Mouse (Mus musculus) kidney, postnatal 4 days (tissue): ENCODE data around the gene E2f1.

Experiments used
- DNase-seq, 2 experiments: peaks; one replicate each; pipeline ENCODE4 v3.0.0; 2021; ENCODE audit warnings: mixed read lengths in 2 of 2

Gene E2f1

DNA sequence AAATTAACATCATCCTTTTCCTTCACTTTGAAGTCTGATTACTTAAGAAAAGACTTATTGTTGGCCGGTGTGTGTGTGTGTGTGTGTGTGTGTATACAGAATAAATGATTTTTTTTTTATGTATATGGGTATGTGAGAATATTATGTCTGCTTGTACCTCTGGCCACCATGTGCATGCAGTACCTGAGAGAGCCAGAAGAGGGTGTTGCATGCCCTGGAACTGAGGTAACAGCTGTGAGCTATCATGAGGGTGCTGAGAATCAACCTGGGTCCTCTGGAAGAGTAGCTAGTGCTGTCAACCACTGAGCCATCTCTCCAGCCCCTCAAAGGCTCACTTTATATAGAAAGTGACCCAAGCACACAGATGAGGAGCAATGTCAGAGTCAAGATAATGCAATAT is 11.7 kb upstream of the E2f1 start:
- DNase-seq, result no peak

DNA sequence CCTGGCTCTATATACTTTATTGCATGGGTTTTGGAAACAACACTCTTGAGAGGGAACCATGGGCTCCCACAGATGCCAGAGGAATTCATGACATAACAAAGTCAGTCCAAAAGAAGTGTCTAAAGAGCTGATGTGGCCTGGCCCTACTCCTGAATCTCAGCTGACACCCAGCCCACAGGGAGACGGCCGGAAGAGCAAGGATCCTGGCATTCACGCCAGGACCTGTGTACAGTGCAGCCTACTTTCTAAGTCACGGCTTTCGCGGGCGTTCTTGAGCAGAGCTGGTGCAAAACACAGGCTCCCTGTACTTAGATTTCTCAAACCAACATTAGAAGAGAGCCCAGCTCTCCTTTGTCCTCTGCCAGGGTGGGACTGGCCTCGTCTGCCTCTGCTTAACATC is 10.9 kb upstream of the E2f1 start:
- DNase-seq, result no peak

DNA sequence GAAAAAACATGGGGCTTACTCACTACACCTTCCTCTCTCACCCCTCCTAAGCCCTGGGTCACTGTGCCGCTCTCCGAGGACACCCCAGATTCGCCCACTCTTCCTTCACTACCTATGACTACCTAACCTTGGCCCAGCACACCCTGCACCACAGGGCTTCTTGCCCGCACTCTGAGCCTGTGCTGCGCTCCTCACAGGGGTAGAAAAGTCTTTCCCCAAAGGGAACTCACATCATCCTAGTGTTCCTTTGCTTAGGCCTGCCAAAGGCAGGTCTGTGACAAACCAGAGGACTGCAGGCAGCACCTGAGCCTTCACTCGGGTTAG is 8.0 kb upstream of the E2f1 start:
- DNase-seq, result no peak

DNA sequence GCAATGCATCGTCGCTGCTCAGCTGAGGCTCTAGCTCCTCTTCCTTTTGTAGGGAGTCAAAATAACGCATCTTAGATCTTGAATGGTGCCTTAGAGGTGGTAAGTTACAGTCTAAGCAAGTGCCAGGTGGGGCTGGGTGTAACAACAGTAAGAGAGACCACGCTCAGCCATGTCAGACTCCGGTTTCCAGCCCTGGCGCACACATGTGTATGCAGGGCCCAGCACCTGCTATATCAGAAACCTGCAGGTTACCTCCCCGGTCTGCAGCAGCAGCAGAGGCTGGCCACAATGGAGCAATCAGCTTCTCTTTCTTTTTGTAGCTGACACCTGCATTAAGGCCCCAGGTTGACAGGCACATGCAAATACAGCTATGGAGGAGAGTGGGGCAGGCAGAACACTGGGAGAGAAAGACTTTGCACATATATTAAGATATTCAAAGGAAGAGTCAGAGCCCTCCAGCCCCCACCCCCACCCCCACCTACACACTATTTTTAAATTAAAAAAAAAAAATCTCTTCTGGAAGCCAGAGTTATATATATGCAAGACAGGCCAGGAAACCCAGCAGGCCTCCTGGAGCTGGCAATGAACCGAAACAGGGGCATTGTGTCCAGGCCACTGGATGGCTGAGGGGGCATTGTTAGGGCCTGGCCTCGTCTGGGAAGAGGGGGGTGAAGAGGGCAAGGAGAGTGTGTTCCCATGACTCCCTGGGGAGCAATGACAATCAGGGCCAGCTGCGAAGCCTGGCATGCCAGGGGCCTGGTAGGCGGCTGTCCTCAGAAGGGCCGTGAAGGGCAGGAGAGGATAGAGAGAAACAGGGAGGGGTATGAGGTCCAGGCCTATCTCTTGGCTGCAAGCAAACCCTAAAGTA is 7.4 kb upstream of the E2f1 start:
- DNase-seq, result no peak

DNA sequence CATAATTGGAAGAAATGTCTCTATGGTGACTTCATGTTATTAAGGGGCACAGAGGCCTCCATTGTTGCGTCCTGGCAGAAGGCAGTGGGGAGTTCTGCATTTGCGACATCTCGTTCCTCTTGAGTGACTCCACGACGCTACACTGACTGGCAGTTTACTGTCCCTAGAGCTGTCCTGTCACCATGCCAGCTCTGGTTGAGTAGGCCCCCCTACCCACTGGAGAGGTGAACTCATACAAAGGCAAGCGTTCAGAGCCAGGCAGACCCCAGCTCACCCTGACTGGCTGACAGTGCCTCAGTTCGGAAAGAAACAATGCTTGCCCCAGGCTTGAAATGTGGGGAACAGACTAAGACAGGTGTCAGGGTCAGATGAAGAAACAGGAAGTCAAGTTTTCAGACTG is 4.6 kb upstream of the E2f1 start:
- no peak for DNase-seq

DNA sequence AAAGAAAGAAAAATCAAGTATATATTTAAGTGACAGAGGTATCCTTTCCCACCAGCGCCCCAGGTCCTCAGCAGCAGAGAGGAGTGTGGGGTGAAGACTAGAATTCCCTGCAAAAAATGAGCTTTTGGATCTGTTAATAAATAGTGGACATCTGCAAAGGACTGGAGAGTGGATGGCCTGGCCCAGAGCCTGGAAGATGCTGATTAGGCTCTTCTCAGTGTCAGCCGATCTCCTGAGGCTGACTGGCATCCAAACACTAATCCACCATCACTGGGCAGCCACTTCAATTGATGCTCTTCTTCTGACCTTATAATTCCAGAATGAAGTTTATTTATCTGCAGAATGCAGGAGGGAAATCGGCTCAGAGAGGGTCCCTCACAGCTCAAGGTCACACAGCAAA is 3.3 kb upstream of the E2f1 start:
- no peak for DNase-seq

DNA sequence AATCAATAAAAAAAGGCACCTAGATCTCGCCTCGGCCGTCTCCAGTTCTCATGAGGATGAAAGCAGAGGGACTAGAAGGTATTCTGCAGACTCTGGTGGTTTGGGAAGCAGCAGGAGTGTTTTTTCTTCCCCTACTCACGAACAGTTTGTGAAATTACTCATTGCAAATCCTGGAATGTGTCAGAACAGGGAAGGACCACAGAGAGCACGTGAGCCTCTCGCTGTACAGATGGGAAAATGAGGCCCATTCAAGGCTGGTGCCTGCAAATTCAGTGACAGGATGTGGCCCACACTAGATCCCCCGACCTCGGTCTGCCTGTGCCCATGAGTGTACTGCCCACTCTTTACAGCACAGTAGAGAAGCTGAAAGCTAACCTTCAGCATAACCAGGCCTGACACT is 2.3 kb upstream of the E2f1 start:
- DNase-seq, result no peak

DNA sequence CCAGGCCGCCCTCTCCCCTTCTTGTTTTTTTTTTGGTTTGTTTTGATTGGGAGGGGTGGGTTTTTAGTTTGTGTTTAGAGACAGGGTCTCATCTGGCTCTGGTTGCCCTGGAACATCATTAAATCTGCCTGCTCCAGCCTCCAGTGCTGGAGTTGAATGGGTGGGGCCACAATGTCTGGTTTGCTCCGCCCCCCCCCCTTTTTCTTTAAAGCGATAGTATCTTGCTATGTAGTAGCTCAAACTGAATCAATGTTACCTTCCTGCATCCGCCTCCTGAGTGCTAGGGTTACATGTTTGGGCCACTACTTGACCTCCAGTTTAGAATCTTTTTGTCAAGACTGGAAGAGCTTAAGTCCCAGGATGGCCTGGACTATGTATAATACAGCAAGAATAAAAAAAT is 1.6 kb upstream of the E2f1 start:
- DNase-seq, result no peak

DNA sequence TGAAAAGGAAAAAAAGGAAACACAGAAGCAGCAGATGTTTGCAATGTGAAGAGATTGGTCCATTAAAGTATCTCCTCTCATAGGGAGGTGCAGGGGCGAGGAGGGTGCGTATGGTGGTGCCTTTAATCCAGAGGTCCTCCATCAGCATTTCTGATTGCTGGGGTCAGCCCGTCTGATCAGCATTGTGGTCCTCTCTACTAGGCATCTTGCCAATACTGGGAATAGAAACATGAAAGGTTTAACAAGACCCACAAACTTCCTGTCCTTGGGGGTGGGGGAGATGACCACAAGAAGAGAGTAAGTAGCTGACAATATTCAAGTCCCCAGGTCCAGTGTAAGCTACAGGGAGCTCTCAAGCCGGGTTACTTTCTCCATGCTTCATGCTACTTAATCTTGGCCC is 974 bp upstream of the E2f1 start:
- DNase-seq, result no peak

DNA sequence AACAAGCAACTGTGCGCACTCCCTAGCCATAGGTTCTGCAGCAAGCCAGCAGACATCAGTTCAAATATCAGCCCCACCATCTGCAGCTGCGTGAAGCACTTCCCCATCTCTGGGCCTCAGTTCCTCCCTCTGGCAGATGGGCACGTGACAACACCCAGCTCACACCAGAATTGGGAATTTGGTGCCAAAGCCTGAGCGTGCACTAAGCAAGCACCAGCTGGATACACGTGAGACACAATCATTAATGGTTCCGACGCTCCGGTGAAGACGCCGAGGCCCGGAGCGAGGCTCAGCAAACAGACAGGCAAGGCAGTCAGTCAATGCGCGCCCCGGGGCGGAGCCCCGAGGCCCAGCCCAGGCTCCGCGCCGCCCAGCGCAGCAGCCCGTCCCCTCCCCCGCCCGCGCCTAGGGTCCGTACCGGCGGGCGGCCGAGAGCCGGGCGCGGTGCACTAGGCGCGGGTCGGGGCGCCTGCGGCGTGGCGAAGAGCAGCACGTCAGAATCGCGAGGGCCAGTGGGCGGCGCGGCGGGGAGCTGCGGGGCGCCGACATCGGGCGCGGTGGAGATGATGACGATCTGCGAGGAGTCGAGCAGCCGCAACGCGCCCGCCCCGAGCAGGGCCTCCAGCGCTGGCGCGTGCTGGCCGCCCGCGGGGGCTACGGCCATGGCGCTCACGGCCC is 482 bp downstream of the E2f1 start:
- peak; percentile 79 to 87 for DNase-seq

DNA sequence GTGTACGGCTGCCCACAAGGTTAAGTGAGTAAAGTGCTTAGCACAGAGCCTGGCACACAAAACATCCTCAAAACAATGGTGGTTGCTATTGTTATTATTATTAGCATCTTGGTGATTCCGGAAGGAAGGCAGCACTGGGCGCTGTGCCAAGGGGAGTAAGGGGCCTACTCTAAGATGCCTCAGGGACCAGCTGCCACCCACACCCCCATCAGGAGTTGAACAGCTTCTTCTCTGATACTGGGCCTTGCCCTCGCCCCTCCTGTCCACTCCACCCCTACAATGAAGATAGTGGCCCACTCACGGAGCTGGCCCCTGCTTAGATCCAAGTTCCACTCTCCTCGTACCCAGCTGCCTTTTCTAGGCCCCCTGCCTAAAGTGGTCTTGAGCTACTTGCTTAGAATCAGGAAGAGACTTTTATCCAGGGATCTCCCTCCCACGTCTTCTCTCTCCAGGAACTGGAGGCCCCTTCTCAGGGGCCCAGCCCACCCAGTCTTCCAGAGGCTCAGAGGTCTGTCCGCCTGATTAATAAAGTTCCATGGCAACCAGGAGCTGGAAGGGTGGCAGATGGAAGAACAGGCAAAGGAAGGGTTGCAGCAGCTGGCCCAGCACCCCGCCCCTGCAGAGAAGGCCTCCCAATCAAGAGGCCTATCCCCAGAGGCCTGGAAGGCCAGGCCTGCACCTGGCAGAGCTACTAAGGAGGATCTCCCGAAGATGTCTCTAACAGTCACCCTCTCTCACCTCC is 1.2 kb downstream of the E2f1 start:
- DNase-seq, result peak; percentile 66 to 69

DNA sequence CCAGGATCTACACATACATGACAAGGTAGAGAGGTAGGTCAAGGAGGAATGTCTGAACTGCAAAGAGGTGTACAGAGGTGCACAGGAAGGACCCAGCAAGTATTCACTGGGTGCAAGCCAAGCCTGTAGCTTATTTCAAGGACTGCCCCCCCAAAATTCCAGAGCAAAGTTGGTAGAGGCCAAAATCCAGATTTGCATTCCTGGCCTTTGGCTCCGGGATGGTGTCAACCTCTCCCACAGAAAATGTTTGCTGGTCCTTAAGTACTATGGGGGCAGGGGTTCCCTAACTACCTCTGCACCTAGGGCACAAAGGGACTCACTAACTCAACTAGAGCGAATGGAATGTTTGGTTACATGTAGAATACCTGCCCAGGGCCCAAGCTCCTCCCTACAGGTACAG is 1.9 kb downstream of the E2f1 start:
- no peak for DNase-seq

DNA sequence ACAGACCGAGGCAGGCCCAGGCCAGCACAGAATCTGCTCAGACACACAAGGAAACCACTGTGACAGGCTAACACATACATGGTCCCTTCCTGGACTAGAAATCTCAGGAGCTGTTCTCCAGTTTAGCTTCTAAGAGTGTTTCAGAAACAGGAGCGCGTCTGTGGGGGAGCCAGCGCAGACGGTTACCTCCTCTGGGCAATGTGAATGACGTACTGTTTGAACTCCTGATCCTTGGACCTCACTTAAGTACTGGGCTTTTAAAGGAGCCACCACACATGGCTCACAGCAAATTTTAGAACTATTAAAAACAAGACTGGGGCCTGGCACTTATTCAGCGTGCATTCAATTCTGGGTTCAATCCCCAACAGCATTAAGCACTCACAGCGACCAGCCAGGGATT is 3.1 kb downstream of the E2f1 start:
- DNase-seq, result peak in 1 of 2 experiments; percentile 59

DNA sequence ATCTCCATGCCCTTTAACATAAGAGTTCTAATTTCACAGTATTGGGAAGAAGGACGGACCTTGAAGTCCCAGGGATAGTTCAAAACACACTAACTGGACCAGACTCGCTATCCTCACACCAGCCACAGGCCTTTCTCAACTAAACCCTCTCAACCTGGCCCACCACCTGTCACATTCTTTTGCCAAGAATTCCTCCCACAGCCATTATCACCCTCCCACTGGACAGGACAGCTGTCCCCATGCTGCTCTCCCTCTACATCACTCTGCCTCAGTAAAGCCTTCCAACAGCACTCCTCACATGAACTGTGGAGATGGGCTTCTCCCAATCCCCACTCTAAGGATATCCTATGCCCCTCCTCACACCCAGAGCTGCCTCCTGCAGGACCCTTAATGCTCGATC is 4.1 kb downstream of the E2f1 start:
- DNase-seq, result peak in 1 of 2 experiments; percentile 38

DNA sequence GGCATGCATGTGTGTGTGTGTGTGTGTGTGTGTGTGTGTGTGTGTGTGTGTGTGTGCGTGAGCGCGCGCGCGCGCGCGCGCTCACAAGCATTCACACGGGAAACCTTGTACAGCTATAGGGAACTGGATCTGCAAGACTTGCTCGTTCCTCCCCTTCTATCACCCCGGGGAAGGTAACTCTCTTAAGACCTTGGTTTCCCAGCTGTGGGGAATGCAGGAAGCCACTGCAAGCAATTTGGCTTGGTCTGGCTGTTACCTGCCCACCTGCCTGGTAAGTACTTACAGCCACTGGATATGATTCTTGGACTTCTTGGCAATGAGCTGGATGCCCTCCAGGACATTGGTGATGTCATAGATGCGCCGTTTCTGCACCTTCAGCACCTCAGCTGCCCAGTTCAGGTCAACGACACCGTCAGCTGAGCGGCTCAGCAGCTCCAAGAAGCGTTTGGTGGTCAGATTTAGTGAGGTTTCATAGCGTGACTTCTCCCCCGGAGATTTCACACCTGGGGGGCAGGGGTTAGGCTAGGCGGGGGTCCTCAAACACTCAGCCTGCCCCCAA is 6.0 kb downstream of the E2f1 start:
- DNase-seq, result peak in 1 of 2 experiments; percentile 45

DNA sequence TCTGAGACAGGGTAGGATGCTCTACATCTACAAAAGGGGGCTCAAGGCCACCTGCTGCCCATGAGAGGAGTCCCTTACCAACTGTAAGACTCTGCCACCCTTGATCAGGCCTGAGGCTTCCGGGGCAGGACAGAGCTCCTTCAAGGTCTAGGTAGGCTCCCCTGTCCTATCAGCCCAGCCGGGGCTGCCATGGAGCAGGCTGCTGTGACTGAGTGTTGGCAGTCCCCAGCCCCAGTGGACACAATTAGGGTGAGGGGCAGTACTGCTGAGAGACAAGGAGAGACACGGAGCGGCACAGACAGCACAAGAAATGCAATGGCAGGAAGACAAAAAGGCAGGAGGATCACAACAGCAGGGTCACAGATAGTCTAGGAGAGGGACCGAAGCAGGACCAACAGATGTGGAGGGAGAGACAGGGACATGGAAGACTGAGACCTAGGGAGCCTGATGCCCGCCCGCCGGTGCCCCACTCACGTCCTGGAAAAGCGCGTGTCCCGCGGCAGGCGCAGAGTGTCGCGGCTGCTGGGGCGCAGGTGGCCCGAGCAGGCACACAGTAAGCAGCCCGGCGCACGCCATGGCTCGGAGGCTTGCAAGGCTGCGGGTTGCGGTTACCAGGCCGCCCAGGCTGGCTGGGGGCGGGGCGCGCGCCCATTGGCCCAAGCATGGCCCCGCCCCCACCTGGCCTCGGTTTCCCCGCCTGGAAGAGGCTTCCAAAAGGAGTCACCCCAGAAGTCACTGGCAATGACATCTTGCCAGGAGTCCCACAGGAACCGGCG is 11.2 kb downstream of the E2f1 start, which contains the start of gene Necab3:
Gene Necab3 (minus strand): TSS at position 627 of the 776 bp plus-strand sequence.
- peak; percentile 55 to 67 for DNase-seq

DNA sequence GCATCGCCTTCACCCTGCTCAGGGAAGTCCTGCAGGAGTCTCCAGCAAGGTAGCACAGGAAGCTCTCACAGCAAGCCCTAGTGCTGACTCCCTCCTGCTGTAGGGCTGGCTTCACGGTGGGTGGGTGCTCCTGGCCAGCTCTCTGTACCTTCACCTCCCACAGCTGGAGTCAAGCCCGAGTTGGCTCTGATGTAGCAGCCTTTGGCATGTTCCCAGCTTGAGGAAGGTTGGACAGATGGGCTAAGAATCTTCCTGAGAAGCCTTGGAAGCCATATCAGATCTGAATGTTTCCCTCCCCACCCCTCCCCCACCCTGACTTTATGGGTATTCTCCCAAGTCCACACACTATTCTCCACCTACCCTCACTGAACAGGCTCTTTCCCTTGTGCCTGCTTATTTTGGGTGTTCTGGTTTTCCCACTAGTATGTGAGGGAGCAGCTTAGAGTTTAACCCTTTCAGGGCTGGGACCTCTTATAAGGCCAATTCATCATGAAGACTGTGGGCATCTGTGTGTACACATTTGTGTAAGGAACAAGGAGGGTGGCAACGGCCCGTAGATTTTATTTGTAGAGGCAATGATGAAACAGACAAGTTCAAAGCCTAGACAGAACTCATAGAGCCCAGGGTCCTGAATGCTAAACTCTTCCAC is 12.4 kb downstream of the E2f1 start:
- peak; percentile 31 to 53 for DNase-seq

DNA sequence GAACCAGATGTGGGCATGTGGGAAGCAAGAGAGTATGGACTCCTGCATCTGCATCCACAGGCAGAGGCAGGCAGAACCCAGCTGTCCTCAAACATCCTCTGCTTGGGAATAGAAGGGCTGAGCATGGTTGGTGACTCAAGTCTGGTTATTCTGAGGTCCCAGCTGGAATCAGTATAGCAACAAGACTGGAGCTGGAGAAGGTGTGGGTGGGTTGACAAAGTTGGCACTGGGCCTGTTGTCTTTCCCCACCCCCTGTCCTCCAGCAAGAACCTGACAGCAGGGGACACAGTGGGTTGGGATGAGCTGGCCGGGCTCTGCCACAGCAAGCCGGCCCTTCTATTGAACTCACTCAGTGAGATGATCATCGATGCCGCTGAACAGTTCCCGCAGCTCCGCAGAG is 14.5 kb downstream of the E2f1 start:
- DNase-seq, result no peak

DNA sequence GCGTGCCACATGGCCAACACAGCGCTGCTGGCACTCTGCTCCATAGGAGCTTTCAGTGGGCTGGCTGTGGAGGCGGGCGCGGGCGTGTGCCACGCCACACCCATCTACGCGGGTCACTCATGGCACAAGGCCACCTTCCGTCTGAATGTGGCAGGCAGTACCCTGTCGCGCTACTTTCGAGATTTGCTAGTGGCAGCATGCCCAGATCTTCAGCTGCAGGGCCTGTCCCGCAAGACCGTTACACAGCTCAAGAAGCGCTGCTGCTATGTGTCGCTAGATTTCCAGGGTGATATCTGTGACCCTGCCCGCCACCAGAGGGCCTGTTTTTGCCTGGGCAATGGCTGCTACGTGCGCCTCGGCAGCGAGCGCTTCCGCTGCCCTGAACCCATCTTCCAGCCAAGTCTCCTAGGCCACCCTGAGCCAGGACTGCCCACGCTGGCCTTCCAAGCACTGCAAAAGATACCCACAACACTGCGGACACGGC is 17.2 kb downstream of the E2f1 start:
- DNase-seq, result peak; percentile 74 to 81

DNA sequence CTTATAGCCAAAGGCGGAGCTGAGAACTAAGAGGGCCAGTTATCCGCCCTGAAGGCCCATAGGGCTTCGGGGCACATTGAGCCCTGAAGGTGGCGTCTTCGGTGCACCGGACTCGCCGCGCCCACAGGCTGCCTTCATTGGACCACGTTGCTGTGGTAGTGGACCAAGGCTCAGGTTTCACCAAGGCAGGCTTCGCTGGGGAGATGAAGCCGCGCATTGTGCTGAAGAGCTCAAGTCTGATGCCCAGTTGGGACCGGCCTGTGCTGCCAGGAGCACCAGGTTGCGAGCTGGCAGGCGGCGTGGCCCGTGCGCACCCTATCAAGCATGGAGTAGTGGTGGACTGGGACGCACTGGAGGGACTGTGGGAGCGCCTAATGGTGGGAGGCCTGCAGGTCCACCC is 17.8 kb downstream of the E2f1 start:
- peak in 1 of 2 experiments; percentile 54 for DNase-seq

DNA sequence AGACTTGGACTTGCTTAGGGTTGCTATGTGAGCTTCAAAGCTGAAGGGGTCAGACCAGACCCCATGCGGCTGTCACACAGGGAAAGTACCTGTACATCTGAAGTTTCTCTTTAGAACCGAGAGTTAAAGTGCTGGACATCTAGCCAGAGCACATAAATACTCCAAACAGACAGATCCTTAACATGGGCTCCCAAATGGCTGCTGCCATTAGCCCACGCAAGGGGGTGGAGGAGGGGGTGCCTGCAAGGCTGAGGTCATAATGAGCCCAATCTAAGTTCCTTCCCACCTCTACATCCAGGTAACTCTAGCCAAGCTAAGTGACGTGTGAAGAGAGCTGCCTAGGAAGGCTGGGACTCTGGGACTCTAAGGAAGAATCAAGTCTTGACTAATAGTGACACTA is 18.2 kb downstream of the E2f1 start, which contains the start of gene Actl10:
Gene Actl10 (plus strand): TSS at position 301 of the 400 bp plus-strand sequence.
- DNase-seq, result no peak

DNA sequence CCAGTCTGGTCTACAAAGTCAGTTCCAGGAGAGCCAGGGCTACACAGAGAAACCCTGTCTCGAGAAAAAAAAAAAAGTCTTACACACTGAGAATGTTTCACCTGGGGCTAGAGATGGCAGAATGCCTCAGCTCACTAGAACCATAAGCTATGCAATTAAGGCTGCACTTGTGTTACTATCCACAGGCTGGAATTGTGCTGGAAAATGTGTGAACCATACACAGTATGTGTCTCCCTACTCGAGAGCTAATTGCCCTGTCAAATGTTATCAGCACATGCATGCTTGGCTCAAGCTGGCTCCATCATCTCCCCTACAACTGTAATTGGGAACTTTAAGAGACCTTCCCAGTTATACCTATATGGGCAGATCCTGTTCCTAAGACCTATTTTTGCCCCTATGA is 18.8 kb downstream of the E2f1 start:
- DNase-seq, result no peak
